Mouse (Mus musculus) C2C12 (cell line): ENCODE measurements around the gene Pin4.

ENCODE experiments used
- CTCF ChIP-seq: IDR thresholded peaks from one replicate; pipeline ENCODE4 v1.5.1; 2011; ENCODE audit not compliant: control insufficient read depth, insufficient read depth, insufficient read length
- MAX ChIP-seq: IDR thresholded peaks from one replicate; pipeline ENCODE4 v1.6.1; 2011; ENCODE audit warnings: mild to moderate bottlenecking, control low read depth
- MYOD1 ChIP-seq: IDR thresholded peaks from one replicate; pipeline ENCODE4 v1.6.1; 2011; ENCODE audit warnings: low read depth; ENCODE audit not compliant: control insufficient read depth, insufficient read length
- MYOG ChIP-seq: IDR thresholded peaks from one replicate; pipeline ENCODE4 v1.6.1; 2011; ENCODE audit not compliant: control insufficient read depth, insufficient read length; ENCODE audit errors: extremely low read depth
- USF1 ChIP-seq: IDR thresholded peaks from one replicate; pipeline ENCODE4 v1.6.1; 2011; ENCODE audit warnings: low read depth, mild to moderate bottlenecking, control low read depth, moderate library complexity

DNA sequence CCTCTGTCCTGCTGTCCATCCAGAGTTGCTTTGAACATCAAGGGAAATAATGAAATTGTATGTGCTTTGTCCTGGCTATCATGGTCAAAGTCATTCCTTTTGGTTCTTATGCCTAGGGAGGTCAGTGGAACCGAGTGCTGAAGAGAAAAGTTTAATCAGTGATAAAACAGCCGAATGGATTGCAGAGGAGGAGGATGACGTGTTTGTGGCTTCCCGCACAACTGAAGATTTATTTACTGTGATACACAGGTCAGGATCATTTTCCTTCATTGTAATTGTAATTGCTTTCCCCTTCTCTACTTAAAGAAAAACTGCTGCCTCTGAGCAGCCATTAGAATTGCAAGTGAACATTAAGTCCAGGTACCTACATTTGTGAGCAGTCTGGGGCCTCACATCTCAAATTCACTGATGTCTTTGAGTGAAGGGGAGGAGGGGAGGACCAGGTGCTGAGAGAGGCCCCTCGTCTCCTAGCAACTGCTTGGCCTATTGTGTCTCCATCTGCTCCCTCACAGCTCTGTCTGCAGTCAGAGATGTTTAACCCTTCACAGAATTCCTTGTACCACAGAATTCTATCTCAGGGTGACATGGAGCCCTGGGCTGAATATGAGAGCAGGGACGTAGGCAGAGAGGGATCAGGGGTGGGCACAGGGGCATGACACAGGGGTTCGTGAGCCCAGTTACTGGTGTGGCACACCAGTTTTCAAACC lies 37.5 kb upstream of the Pin4 start:
- no peak for TF ChIP-seq CTCF
- no peak for TF ChIP-seq MYOD1
- no peak for TF ChIP-seq MAX
- no peak for TF ChIP-seq USF1
- no peak for TF ChIP-seq MYOG
